Mouse (Mus musculus) liver, adult 2 months (tissue): ENCODE results near the gene Tldc1. TPM values are rescaled to one million over a fixed set of nuclear protein-coding genes. Genes with fewer than 3 reads are reported as not detected.

ENCODE experiments used
- DNase-seq: peaks from one replicate; pipeline ENCODE4 v3.0.0-alpha.2; 2011; ENCODE audit warnings: low read depth, low spot score; ENCODE audit errors: extremely low read depth
- H3K27ac ChIP-seq: fragments of 200-500 bp; replicated peaks from 2 replicates; pipeline ENCODE4 v1.5.1; 2012; ENCODE audit warnings: low read depth, mild to moderate bottlenecking, control low read depth, inconsistent platforms, low read length; ENCODE audit not compliant: insufficient read depth
- H3K27me3 ChIP-seq: fragments of 200-500 bp; 2 replicates; pipeline ENCODE4 v1.6.1; 2012; ENCODE audit warnings: mild to moderate bottlenecking, moderate library complexity, low read length, inconsistent platforms; ENCODE audit not compliant: control insufficient read depth, insufficient read depth
- H3K36me3 ChIP-seq: fragments of 200-500 bp; 2 replicates; pipeline ENCODE4 v1.6.1; 2012; ENCODE audit warnings: low read length, inconsistent platforms; ENCODE audit not compliant: control insufficient read depth, insufficient read depth
- H3K4me1 ChIP-seq: fragments of 200-500 bp; 2 replicates; pipeline ENCODE4 v1.6.1; 2011; ENCODE audit warnings: low read length; ENCODE audit not compliant: control insufficient read depth, insufficient read depth
- H3K4me3 ChIP-seq: fragments of 200-500 bp; 2 replicates; pipeline ENCODE4 v1.5.1; 2011; ENCODE audit warnings: low read depth, mild to moderate bottlenecking, control low read depth, low read length, moderate library complexity; ENCODE audit not compliant: insufficient read depth
- H3K79me2 ChIP-seq: fragments of 200-500 bp; 2 replicates; pipeline ENCODE4 v1.6.1; 2012; ENCODE audit warnings: inconsistent platforms, mild to moderate bottlenecking, low read length, moderate library complexity; ENCODE audit not compliant: control insufficient read depth, insufficient read depth
- H3K9ac ChIP-seq: fragments of 200-500 bp; 2 replicates; pipeline ENCODE4 v1.6.1; 2012; ENCODE audit warnings: low read depth, mild to moderate bottlenecking, control low read depth, inconsistent platforms, low read length
- CTCF ChIP-seq: fragments of 200-500 bp; IDR thresholded peaks from 2 replicates; pipeline ENCODE4 v1.5.1; 2011; ENCODE audit warnings: low read depth, low read length, control low read depth
- POLR2A ChIP-seq: fragments of 200-500 bp; IDR thresholded peaks from 2 replicates; pipeline ENCODE4 v1.6.1; 2011; ENCODE audit warnings: low read length, control low read depth; ENCODE audit not compliant: insufficient read depth; ENCODE audit errors: extremely low read depth
- WGBS: fragments of 180-500 bp; shearing (Covaris S2); methylation state at CpG from one replicate; pipeline ENCODE4 v1.1.7; 2018; 5-methylcytosine and 5-hydroxymethylcytosine counted together
- polyA plus RNA-seq: library from polyadenylated mRNA; depleted of rRNA; stranded (reverse); fragments of >200 nt; gene quantifications from 2 replicates; pipeline ENCODE4 v1.2.3, GENCODE M21; 2012
- total RNA-seq: library from RNA; depleted of rRNA; stranded (reverse); fragments of >200 nt; gene quantifications from 2 replicates; pipeline ENCODE4 v1.2.3, GENCODE M21; 2014

The Tldc1 gene
- total and polyA plus RNA-seq, 2 experiments: 6.9 to 8.9 TPM

- no peak for DNase-seq
- Histone ChIP-seq H3K79me2 (no peaks in the 10 kb centered on the region), H3K9ac (no peak overlapping the region), H3K4me3 (no peak overlapping the region), H3K27ac (no peak overlapping the region), H3K4me1 (peaks cover 3% of the 10 kb centered on the region; the same call in 1 of the 2 replicates), H3K36me3 (no peaks in the 10 kb centered on the region), H3K27me3 (no peaks in the 10 kb centered on the region)
- WGBS: 88% methylated on average over 6 of the region's 6 CpGs
- TF ChIP-seq CTCF: no peak
- no peak for TF ChIP-seq POLR2A
Observed at GRCm38 (mm10) chr8:119816219-119816618, 38.0 kb upstream of the Tldc1 start.

GRCm38 (mm10) chr8:119812650-119813431 is 34.6 kb upstream of the Tldc1 start:
- Histone ChIP-seq H3K79me2 (no peaks in the 10 kb centered on the region), H3K27me3 (no peaks in the 10 kb centered on the region), H3K27ac (0 out of 2 replicates have a peak overlapping the region, but pooled peaks have one; percentile 3), H3K36me3 (no peaks in the 10 kb centered on the region), H3K9ac (0 out of 2 replicates have a peak overlapping the region, but pooled peaks have one; percentile 1), H3K4me1 (peaks cover 3% of the 10 kb centered on the region; the same call in 1 of the 2 replicates), H3K4me3 (no peak overlapping the region)
- 66% methylated on average over 12 of the region's 12 CpGs for WGBS
- peak; percentile 51 for DNase-seq
- no peak for TF ChIP-seq CTCF

- no peak overlapping the region for H3K27ac ChIP-seq
- DNase-seq: peak; percentile 19
- H3K4me3 ChIP-seq: no peak overlapping the region
- no peaks in the 10 kb centered on the region for H3K36me3 ChIP-seq
- TF ChIP-seq CTCF: peak; percentile 37
- no peak for TF ChIP-seq POLR2A
- no peaks in the 10 kb centered on the region for H3K79me2 ChIP-seq
- WGBS: 54% methylated on average over 6 of the region's 6 CpGs
- no peaks in the 10 kb centered on the region for H3K27me3 ChIP-seq
- peaks cover 3% of the 10 kb centered on the region; the same call in 1 of the 2 replicates for H3K4me1 ChIP-seq
- H3K9ac ChIP-seq: no peak overlapping the region
Observed at GRCm38 (mm10) chr8:119811925-119812324, 33.7 kb upstream of the Tldc1 start.

DNA sequence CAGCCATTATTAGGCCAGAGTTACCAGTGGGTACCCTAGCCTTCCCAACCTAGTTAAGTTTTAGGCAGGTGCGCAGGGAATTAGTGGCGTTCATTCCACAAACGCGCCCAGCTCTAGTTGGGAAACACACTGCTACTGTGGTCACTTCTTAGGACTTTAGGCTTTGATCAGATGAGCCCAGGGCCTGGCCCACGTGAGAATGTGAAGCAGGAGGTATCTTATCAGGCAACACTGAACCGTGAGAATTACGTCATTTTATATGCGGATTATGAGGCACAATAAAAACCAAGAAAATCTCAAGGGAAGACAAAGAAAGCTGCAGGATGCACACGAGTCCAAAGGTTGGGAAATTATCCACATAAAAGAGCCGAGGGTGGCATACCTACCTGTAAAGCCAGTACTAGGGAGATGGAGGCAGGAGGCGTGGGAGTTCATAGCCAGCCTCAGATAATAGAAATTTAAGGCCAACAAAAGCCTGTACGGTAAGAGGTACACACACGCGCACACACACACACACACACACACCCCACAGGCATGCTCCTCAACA is 32.8 kb upstream of the Tldc1 start:
- DNase-seq: no peak
- H3K27ac ChIP-seq: no peak overlapping the region
- peaks cover 3% of the 10 kb centered on the region; the same call in 1 of the 2 replicates for H3K4me1 ChIP-seq

GRCm38 (mm10) chr8:119810127-119810868 is 32.1 kb upstream of the Tldc1 start:
- 88% methylated on average over 23 of the region's 23 CpGs for WGBS
- H3K79me2 ChIP-seq: no peaks in the 10 kb centered on the region
- H3K9ac ChIP-seq: no peak overlapping the region
- no peak overlapping the region for H3K27ac ChIP-seq
- no peak for DNase-seq
- no peaks in the 10 kb centered on the region for H3K36me3 ChIP-seq
- H3K4me3 ChIP-seq: no peak overlapping the region
- H3K4me1 ChIP-seq: peaks cover 3% of the 10 kb centered on the region; the same call in 1 of the 2 replicates
- TF ChIP-seq CTCF: no peak
- no peak for TF ChIP-seq POLR2A
- no peaks in the 10 kb centered on the region for H3K27me3 ChIP-seq

More for the DNA sequence above, 32.8 kb upstream of the Tldc1 start:
- TF ChIP-seq CTCF (no peak), POLR2A (no peak)
- Histone ChIP-seq H3K36me3 (no peaks in the 10 kb centered on the region), H3K27me3 (no peaks in the 10 kb centered on the region), H3K9ac (no peak overlapping the region), H3K4me3 (no peak overlapping the region), H3K79me2 (no peaks in the 10 kb centered on the region)
- 86% methylated on average over 14 of the region's 14 CpGs for WGBS
